Mouse (Mus musculus) bone marrow, adult 2 months (tissue): ENCODE measurements at regions not wholly inside any gene's neighbourhood (a gene's known extent, or its start where the extent isn't known, plus 50 kb on each side); places are given as distances from the start of the nearest gene placed in this dataset.

ENCODE experiments used
- CTCF ChIP-seq: fragments of 200-500 bp; IDR thresholded peaks from 2 replicates; pipeline ENCODE4 v1.5.1; 2011; ENCODE audit warnings: low read length, control low read depth; ENCODE audit not compliant: control insufficient read depth, insufficient read depth
- POLR2A ChIP-seq: fragments of 200-500 bp; IDR thresholded peaks from 2 replicates; pipeline ENCODE4 v1.6.1; 2011; ENCODE audit warnings: low read depth, mild to moderate bottlenecking, control low read depth, low read length, borderline replicate concordance; ENCODE audit not compliant: control insufficient read depth

DNA sequence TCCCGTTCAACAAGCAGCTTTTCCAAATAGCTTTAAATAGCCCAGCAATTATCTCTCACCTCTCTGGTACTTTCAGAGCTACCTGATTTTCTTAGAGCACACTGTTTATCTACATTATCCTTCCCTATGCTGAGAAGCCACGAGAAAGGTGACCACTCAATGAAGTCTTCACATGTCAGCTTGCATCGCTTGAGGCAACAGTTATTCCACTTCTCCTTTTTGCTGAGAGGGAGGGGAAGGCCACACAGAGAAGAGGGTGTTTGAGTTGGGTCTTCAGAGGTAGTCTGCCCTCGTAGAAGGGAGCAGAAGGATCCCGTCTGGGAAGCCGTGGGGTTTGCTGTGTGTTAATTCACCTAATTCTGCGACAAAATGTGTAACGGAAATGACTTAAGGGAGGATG lies 106.3 kb upstream of the Arid2 start:
- TF ChIP-seq CTCF (no peak), POLR2A (no peak)
